Mouse (Mus musculus): Measurements from ENCODE around the gene Snx27.

- TF ChIP-seq CTCF (IDR thresholded peaks at IDR 0.05; ENCODE audit: control insufficient read depth, insufficient read depth, insufficient replicate concordance, low read depth, low read length) (no peak), POLR2A (IDR thresholded peaks at IDR 0.05; ENCODE audit: control insufficient read depth, low read depth, low read length) (no peak)
Measured at GRCm38 (mm10) chr3:94482764-94483385, 99.6 kb downstream of the Snx27 start.

Data from testis, adult 2 months (tissue).